Mouse (Mus musculus): ENCODE data around the gene Ugt1a10.
"Not testable (repeated sequence)": the region's sequence is repeated elsewhere in the genome, so short reads cannot be mapped to it uniquely, and the experiment has no call there.

Gene Ugt1a10

DNA sequence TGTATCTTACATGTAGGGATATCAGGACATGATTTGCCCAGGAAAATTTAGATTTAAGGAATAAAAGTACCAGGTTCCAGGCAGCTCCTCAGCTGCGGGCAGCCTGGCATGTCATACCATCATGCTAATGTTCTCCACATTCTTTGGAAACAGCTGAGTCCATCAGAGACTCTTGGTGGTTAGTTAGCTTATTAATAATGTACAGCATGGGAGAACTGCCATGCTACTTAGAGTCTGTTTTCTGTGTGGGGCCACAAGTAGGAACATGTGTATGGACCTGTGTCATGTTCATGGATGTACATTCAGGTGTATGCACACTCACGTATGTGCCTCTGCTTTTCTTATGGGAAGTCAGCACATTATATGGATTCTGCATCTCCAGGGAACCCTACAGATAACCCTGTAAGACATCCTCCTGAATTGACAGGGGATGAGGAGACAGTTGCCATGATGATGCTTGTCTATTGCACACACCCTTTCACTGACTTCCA is 159.3 kb downstream of the Ugt1a10 start:
- DNase-seq (ENCODE audit: low spot score in 2 of 2): no peak

DNA sequence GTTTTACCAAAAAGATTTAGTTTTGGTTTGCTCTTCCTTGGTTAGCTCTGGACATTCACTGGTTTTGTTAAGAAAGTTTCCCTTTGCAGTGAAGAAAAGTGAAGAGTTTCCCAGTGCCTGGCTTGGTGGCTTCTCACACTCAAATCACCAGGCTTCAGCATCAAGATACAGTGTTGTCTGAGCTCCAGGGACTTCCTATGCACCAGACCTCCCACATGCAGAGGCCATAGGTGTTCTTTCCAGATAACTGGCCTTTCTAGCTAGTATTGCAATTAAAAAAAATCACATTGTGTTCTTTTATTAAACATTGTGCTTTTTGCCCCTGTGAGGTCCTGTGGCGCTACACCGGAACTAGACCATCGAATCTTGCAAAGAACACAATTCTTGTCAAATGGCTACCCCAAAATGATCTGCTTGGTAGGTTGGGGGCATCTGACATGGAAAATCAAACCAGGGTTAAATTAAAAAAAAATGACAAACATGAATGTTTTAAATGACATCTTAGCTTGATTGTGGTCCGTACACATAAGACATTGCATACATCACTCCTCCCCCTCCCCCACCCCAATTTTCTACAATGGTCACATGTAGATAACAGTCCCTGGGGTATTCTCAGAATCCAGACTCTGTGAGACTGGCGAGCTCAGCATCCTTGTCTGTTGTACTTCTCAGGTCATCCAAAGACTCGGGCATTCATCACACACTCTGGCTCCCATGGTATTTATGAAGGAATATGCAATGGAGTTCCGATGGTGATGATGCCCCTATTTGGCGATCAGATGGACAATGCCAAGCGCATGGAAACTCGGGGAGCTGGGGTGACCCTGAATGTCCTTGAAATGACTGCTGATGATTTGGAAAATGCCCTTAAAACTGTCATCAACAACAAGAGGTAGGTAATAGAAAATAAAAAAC is 160.5 kb downstream of the Ugt1a10 start:
- DNase-seq (ENCODE audit: low spot score in 2 of 2): peak in 1 of 2 experiments; percentile 67

DNA sequence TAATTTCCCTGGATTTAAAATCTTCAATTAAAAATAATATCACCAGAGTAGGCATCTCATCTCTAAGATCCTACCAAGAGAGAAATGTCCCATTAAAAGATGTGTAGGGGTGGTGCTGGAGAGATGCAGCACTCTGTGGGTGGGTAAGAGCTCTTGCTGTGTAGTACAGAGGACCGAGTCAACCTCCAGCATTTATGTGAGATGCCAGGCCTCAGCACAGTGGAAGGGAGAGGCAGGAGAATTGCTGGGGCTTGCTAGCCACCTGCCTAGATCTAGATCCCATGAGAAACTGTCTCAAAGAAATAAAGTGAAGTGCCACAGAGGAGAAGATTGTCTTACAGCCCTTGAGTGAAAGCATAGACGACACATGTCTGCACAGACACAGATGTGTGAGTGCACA is 161.4 kb downstream of the Ugt1a10 start:
- DNase-seq (ENCODE audit: low spot score in 2 of 2): peak in 1 of 2 experiments; percentile 68

DNA sequence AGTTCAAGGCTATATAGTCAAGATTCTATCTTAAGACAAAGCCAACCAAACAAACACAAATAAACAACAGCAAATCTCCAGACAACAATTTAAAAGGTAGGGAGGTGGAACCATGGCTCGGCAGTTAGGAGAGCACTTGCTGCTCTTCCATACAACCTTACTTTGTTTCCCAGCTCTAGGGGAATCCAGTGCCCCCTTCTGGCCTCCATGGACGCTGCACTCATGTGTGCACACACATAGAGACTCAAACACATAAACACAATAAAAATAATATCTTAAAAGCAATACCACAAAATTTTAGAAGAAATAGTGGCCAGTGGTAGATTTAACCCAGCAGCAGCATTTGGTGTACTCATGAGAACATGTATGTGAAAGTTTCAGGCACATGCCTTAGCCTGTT is 162.0 kb downstream of the Ugt1a10 start:
- peak in 1 of 2 experiments; percentile 69 for DNase-seq (ENCODE audit: low spot score in 2 of 2)

DNA sequence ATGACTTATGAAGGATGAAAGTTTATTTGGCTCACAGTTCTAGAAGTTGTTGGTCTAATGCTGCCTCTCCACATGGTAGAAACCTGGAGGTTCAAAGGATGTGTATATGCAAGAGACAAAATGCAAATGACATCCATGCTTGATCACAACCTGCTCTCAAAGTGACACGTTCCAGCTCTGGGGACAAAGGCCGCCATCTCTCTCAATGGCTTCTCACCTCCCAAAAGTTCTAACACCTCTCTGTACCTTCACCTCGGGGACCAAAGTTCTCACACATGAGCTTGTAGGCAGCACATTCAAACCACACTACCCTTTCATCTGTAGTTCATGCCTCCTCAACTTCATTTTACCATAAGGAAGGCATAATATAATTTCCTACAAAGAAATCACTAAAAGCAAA is 162.4 kb downstream of the Ugt1a10 start:
- DNase-seq (ENCODE audit: low spot score in 2 of 2): peak in 1 of 2 experiments; percentile 64

DNA sequence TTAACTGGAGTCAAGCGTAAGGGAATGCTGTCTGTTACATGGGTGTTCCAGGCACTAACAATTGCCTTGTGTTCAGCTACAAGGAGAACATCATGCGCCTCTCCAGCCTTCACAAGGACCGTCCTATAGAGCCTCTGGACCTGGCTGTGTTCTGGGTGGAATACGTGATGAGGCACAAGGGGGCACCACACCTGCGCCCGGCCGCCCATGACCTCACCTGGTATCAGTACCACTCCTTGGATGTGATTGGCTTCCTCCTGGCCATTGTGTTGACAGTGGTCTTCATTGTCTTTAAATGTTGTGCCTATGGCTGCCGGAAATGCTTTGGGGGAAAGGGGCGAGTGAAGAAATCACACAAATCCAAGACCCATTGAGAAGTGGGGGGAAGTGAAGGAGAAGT is 162.9 kb downstream of the Ugt1a10 start:
- DNase-seq (ENCODE audit: low spot score in 2 of 2): peak in 1 of 2 experiments; percentile 71

DNA sequence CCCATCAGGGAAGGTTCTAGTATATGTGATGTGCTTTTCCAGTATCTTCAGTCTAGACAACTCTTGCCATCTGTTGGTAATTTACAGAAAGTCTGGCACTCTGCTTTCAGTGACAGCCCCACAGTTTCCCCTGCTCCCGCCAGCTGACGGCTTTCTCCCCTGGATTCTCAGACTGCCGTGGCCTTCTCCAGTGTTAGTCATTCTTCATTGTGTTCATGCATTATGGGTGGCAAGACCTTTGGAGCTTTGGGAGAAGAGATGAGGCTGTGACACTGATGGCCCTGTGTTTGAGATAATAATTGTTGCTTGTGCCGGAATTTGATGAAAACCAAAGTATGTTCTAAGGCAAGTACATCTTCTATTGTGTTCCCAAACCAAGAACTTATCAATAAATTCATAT is 163.4 kb downstream of the Ugt1a10 start:
- no peak for DNase-seq (ENCODE audit: low spot score in 2 of 2)

DNA sequence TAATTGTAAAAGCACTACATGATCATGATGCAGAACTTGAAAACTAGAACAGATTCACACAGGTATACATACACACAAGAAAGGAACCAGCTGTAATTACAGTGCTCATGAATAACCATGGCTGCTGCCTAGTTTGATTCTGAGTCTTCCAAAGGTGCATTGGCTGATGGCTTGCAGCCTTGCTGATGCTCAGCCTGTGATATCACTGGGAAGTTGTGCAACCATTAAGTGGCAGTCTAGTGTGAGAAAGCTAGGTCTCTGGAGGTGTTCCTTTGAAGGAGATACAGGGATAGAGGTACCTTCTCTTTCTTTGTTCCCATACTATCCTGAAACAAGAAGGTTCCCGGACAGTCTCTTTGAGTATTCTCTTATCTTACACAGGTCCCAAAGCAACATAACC is 163.9 kb downstream of the Ugt1a10 start:
- peak in 1 of 2 experiments; percentile 70 for DNase-seq (ENCODE audit: low spot score in 2 of 2)

DNA sequence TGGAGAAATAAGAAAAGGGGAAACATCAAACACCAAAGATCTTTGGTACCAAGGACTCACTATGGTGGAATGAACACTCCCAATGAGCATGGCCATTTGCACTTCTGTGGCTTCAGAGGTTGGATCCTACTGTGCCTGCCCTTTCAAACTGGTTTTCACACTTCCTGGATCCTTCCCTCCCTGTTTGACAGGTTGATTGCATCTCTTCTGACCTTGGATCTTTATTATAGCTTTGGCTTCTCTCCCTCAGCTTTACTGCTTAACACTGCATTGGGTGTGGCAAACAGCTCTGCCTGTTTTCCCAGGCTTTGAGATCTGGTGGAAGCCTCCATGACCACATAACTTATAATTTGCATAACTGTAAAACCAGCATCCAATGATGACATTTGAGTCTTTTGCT is 165.1 kb downstream of the Ugt1a10 start:
- DNase-seq (ENCODE audit: low spot score in 2 of 2): peak in 1 of 2 experiments; percentile 68

DNA sequence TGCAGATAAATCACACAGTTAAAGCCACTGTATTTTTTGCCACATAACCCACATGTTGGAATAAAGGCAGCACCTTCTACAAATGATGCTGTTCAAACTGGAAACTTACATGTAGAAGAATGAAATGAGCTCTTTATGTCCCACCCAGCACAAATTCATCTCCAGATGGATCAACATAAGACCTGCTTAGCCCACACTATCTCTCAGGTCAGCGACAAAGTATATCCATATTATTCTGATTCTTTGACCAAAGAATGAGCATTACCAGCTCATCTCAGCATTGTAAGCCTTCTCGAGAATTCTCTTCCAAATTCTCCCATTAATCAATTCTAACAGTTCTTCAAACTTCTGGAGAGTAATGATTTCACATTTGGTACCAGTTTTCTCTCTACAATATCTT is 167.0 kb downstream of the Ugt1a10 start:
- no peak for DNase-seq (ENCODE audit: low spot score in 2 of 2)

DNA sequence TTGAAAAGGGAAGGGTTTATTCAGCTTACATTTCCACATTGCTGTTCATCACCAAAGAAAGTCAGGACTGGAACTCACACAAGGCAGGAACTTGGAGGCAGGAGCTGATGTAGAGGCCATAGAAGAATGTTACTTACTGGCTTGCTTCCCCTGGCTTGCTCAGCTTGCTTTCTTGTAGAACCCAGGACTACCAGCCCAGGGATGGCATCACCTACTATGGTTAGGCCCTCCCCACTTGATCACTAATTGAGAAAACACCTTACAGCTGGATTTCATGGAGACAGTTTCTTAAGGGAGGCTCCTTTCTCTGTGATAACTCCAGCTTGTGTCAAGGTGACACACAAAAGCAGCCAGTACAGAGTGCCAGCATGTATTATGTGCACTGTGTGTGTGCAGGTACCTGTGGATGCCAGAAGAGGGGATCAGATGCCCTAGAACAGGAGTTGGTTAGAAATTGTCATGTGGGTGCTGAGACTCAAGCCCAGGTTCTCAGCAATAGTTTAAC is 167.9 kb downstream of the Ugt1a10 start:
- not testable (repeated sequence) for DNase-seq (ENCODE audit: low spot score in 2 of 2)

DNA sequence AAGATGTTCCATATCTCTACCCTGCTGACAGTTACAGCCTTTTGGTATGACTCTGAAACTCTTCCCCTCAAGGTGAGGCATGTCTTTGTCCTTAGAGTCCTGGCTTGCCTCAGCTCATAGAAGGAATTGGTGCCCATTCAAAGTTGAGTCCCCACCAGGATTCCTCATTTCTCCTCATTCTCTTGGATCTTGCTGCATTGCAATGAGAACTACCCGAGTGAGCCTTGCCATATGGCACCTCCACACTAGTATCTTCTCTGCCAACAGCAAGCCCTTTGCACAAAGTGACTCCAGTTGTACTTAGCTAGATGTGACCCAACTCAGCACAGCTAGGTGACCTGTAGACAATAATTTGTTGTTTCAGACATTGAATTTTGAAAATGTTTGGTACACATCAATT is 168.4 kb downstream of the Ugt1a10 start:
- peak in 1 of 2 experiments; percentile 72 for DNase-seq (ENCODE audit: low spot score in 2 of 2)

DNA sequence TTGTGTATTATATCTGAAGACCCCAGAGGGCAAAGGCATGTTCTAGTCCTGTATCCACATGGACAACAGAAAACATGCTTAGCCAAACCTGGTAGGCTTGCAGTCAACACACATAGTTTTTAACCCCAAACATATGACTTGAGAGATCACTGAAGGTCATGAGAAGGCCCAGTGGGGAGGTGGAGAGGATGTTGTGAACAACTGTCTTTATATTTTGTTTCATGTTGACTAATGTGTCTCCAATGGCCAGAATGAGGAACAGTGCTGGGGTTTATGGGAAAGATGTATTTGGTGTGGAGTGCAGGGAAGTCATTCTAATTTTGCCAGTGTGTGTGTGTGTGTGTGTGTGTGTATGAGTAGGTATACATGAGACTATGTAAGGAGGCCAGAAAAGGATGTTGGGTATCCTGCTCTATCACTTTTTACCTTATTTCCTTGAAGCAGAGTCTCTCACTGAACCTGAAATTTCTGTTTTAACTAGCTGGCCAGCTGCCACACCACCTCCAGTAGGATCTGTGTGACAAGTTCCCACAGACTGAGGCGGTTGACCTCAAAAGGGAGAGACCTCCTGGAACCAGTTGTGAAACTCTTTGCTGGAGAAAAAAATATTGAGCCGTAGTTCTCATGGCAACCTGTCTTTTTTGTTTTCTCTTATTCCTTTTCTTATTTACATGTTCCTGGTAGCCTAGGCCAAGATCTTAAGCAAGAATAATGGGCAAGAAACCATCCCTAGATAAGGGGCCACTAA is 169.0 kb downstream of the Ugt1a10 start:
- DNase-seq (ENCODE audit: low spot score in 2 of 2): peak in 1 of 2 experiments; percentile 66

DNA sequence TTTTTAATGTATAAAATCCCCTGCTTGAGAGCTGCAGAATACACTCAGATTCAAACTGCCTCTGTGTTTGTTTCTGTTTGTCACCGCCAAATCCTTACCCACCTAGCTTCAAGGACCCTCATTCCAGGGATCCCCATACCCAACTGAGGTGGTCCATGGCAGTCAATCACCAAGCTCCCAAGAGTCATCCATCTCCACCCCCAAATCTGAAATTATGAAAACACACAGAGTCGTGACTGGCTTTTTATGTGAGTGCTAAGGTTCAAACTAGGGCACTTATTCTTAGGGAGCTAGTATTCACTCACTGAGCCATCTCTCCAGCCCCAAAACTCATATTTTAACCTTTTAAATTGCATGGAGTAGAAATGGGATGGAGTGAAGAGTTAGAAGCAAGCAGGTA is 170.1 kb downstream of the Ugt1a10 start:
- DNase-seq (ENCODE audit: low spot score in 2 of 2): not testable (repeated sequence)

DNA sequence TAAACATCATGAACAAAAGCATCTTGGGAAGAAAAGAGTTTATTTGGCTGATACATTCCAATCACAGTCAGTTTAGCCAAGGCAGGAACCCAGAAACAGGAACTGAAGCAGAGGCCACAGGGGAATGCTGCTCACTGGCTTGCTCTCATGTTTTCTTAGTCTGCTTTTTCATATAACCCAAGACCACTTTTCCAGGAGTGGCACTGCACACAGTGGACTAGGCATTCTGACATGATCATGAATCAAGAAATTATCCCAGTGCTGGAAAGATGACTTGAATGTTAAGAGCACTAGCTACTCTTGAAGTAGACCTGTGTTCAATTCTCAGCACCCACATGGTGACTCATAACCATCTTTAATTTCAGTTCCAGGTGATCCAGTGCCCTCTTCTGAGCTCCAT is 170.6 kb downstream of the Ugt1a10 start:
- DNase-seq (ENCODE audit: low spot score in 2 of 2): no peak

DNA sequence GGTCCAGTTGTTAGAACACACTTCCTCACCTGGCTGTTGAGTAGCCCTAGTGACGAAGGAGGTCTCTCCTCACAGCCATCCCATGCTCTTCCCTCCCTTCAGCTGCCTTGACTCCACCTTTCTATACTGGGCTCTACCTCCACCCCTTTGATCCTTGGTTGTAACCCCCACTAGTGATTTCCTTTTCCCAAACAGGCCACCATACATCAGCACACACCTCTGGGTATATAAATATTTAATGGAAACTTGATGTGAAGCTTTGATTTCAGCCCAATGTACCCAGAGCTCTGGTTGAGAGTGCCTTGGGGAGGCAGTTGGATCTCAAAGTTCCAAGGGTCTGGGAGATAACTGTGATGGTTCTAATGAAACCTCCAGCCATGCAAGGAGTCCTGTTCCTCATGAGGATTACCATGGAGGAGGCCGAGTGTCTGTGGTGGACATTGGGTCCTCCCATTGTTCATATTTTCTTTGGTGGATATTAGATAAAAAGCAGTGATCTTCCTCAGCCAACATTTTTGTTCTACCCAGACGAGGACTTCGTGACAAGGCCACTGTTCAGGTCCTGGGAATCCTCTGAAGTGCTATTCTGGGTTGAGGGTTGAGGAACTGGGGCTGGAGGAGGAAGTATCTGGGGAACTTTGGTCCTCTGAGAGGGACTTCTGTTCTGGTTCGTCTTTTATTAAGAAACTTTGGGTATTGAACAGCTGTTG is 171.6 kb downstream of the Ugt1a10 start, which contains the start of gene Mroh2a:
Mroh2a (plus strand) TSS at position 317 of the 710 bp plus-strand sequence.
- DNase-seq (ENCODE audit: low spot score in 2 of 2): peak; percentile 25 to 69

DNA sequence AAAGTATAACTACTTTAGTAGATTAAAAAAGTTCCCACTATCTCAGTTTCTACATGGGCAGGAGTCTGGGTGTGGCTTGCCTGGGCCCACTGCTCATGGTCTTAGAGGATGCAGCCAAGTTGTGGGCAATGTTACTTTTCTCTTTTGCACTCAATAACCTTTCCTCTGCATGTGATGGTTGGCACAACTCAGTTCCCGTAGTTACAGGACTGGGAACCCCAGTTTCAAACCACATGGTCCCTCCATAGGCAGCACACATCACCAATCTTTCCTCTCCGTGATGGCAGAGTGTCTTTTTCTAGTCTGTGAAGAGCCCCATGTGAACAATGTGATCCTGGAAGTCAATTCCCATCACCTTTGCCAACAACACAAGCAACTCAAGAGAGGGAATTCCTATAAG is 172.3 kb downstream of the Ugt1a10 start:
- DNase-seq (ENCODE audit: low spot score in 2 of 2): peak; percentile 14 to 68

DNA sequence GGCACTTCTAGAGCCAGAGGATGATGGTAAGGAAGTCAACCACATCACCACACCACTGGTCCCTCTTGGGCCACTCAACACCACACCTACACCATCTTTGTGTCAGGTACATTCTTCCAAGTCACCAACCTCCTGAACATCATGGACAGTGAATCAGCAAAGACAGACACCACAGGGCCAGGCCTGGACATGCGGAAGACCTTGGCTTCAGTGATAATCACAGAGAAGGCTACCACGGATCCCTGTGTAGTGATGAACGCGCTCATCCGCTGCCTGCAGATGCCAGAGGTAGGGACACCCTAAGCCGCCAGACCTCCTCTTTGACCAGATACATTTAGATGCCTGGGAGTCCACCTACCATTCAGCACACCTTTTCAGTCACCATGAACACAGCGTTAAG is 172.9 kb downstream of the Ugt1a10 start:
- DNase-seq (ENCODE audit: low spot score in 2 of 2): peak; percentile 30 to 75

DNA sequence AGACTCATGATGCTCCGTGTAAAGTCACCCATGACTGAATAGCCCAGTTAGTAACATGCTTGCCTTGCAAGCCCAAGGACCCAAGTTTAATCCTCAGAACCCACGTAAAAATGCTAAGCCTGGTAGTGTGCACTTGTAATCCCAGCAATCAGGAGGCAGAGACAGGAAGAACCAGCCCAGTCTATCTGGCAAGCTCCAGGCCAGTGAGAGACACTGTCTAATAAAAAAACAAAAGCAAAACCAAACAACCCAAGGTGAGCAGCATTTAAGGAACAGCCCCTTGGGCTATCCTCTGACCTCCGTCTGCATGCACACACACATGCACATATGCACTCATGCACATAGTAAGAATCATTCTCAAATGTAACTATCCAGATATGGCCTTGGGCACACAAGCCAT is 174.4 kb downstream of the Ugt1a10 start:
- DNase-seq (ENCODE audit: low spot score in 2 of 2): peak in 1 of 2 experiments; percentile 70

DNA sequence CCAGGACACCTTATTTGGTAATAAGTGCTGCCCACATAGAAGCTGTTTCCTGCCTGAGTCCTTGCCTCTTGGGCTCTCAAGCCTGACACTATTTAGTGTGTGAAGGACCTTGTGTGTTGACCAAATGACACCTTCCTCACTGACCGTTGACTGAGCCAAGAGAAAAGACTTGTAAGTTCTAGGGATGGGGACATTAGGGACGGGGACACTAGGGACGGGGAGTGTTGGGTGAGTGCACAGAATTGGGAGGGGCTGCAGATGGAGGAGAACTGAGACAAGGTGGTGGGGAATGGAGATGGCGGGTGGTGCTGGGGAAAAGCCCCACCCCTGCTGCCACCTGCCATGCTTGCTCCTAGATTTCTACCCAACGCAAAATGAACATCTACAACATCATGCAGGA is 174.8 kb downstream of the Ugt1a10 start:
- DNase-seq (ENCODE audit: low spot score in 2 of 2): peak in 1 of 2 experiments; percentile 73

DNA sequence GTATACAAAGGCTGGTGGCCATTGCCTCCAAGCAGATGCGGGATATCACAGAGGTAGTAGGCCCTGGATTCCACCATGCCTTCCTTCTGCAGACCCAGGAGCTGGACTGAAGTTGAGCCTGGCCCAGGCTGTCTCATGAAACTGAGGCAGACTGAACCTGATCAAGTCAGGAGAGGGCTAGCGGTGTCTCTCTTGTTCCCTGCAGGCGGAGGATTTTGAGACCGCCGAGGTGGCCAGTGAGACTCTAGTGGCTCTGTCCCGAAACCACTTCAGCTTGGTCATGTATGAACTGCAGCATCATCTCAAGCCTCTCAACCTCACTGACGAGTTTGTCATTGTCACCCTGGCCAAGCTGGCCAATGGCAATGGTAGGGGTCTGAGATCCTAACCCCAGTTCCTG is 175.2 kb downstream of the Ugt1a10 start:
- peak in 1 of 2 experiments; percentile 76 for DNase-seq (ENCODE audit: low spot score in 2 of 2)
